Mouse (Mus musculus) frontal cortex, postnatal 36 days (tissue): ENCODE results near the gene Rtl9.

Experiments used
- DNase-seq, 2 experiments: peaks; one replicate each; pipeline ENCODE4 v3.0.0; 2022; ENCODE audit warnings: low spot score in 2 of 2

Gene Rtl9

GRCm38 (mm10) chrX:143099044-143099754, at the start of gene Rtl9:
TSS of gene Rtl9 (plus strand) at chrX:143099594.
- peak in 1 of 2 experiments; percentile 27 for DNase-seq

GRCm38 (mm10) chrX:143051478-143051877, 47.9 kb upstream of the Rtl9 start:
- DNase-seq: peak in 1 of 2 experiments; percentile 22

- no peak for DNase-seq
Measured at GRCm38 (mm10) chrX:143051921-143052320, 47.5 kb upstream of the Rtl9 start.

- DNase-seq: peak; percentile 60 to 62
Measured at GRCm38 (mm10) chrX:143058829-143059228, 40.6 kb upstream of the Rtl9 start.

GRCm38 (mm10) chrX:143062641-143063355, 36.6 kb upstream of the Rtl9 start:
- no peak for DNase-seq

- no peak for DNase-seq
Measured at GRCm38 (mm10) chrX:143063780-143064179, 35.6 kb upstream of the Rtl9 start.

GRCm38 (mm10) chrX:143064288-143064687, 35.1 kb upstream of the Rtl9 start:
- DNase-seq: no peak

- DNase-seq: no peak
Measured at GRCm38 (mm10) chrX:143066320-143067114, 32.9 kb upstream of the Rtl9 start.

GRCm38 (mm10) chrX:143067115-143067514, 32.3 kb upstream of the Rtl9 start:
- no peak for DNase-seq

GRCm38 (mm10) chrX:143067576-143067975, 31.8 kb upstream of the Rtl9 start:
- DNase-seq: no peak

GRCm38 (mm10) chrX:143080458-143081336, 18.7 kb upstream of the Rtl9 start:
- DNase-seq: no peak

GRCm38 (mm10) chrX:143082732-143083131, 16.7 kb upstream of the Rtl9 start:
- DNase-seq: no peak

- no peak for DNase-seq
Measured at GRCm38 (mm10) chrX:143088225-143088624, 11.2 kb upstream of the Rtl9 start.

- no peak for DNase-seq
Measured at GRCm38 (mm10) chrX:143090904-143091588, 8.3 kb upstream of the Rtl9 start.

- DNase-seq: no peak
Measured at GRCm38 (mm10) chrX:143097551-143097950, 1.8 kb upstream of the Rtl9 start.

GRCm38 (mm10) chrX:143103146-143103545, 3.8 kb downstream of the Rtl9 start:
- no peak for DNase-seq

GRCm38 (mm10) chrX:143105866-143106265, 6.5 kb downstream of the Rtl9 start:
- DNase-seq: no peak

GRCm38 (mm10) chrX:143112546-143112945, 13.2 kb downstream of the Rtl9 start:
- DNase-seq: no peak
